Mouse (Mus musculus) lung, embryonic 16.5 days (tissue): ENCODE data around the gene Isoc2a. TPM values are rescaled to one million over a fixed set of nuclear protein-coding genes. Genes with fewer than 3 reads are reported as not detected.

Experiments used
- ATAC-seq: fragments of 200-750 bp; cut with Nextera tagmentation; 2 replicates; pipeline ENCODE4 v1.8.0; 2017; ENCODE audit warnings: low read depth, mild to moderate bottlenecking, moderate library complexity
- H3K27ac ChIP-seq: fragments of 300-500 bp; sonication (generic); 2 replicates; pipeline ENCODE4 v1.5.1; 2014; ENCODE audit warnings: mild to moderate bottlenecking, control low read depth, low read length
- H3K27me3 ChIP-seq: fragments of 300-500 bp; sonication (generic); 2 replicates; pipeline ENCODE4 v1.6.1; 2014; ENCODE audit warnings: low read depth, low read length, mixed read lengths; ENCODE audit not compliant: control insufficient read depth, insufficient read depth
- H3K36me3 ChIP-seq: fragments of 300-500 bp; sonication (generic); 2 replicates; pipeline ENCODE4 v1.6.1; 2014; ENCODE audit warnings: low read length; ENCODE audit not compliant: control insufficient read depth, insufficient read depth
- H3K4me1 ChIP-seq: fragments of 300-500 bp; sonication (generic); replicated peaks from 2 replicates; pipeline ENCODE4 v1.6.1; 2014; ENCODE audit warnings: low read length, mixed read lengths; ENCODE audit not compliant: control insufficient read depth, insufficient read depth
- H3K4me2 ChIP-seq: fragments of 300-500 bp; sonication (generic); 2 replicates; pipeline ENCODE4 v1.6.1; 2014; ENCODE audit warnings: low read depth, low read length, control low read depth
- H3K4me3 ChIP-seq: fragments of 300-500 bp; sonication (generic); 2 replicates; pipeline ENCODE4 v1.5.1; 2014; ENCODE audit warnings: mild to moderate bottlenecking, low read length, control low read depth
- H3K9ac ChIP-seq: fragments of 300-500 bp; sonication (generic); 2 replicates; pipeline ENCODE4 v1.6.1; 2014; ENCODE audit warnings: low read length, control low read depth
- H3K9me3 ChIP-seq: fragments of 300-500 bp; sonication (generic); 2 replicates; pipeline ENCODE4 v1.6.1; 2016; ENCODE audit warnings: low read length; ENCODE audit not compliant: control insufficient read depth
- WGBS: fragments of 180-500 bp; shearing (Covaris S2); extraction: QIAGEN DNeasy Blood & Tissue Kit; methylation state at CpG from one replicate; pipeline ENCODE4 v1.1.7; 2014; 5-methylcytosine and 5-hydroxymethylcytosine counted together
- polyA plus RNA-seq: library from polyadenylated mRNA; unstranded; fragments of >200 nt; fragmentation: Nextera tagmentation; extraction: Ambion mirVana; gene quantifications from 2 replicates; pipeline ENCODE4 v1.2.1, GENCODE M21; 2015

The Isoc2a gene
- polyA plus RNA-seq, 1 experiment from 2014 or later = 0.87 TPM

DNA sequence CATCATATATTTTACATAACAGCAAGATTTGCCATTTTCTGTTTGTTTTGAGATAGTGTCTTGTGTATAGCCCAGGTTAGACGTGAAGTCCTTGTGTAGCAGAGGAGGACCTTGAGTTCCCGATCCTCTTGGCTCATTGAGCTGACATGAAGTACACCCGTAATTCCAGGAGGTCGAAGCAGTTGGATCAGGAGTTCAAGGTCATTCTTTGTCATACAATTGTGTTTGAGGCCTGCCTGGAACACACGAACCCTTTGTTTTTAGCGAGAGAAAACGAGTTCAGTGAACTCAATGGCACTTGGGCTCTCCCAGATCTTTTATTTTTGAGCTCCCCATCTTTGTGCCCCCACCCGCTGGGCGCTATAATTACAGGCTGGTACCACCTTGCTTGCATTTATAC is 25.5 kb downstream of the Isoc2a start:
- no peak overlapping the region for H3K4me3 ChIP-seq
- peaks cover 7% of the 10 kb centered on the region; the same call in 1 of the 2 replicates for H3K27me3 ChIP-seq
- no peaks in the 10 kb centered on the region for H3K36me3 ChIP-seq
- no peak overlapping the region for H3K27ac ChIP-seq
- WGBS = 74% methylated on average over 9 of the region's 9 CpGs
- H3K4me2 ChIP-seq = no peak overlapping the region
- H3K9ac ChIP-seq = no peak overlapping the region
- H3K4me1 ChIP-seq = peaks cover 4% of the 10 kb centered on the region
- no peak for ATAC-seq
- H3K9me3 ChIP-seq = no peaks in the 10 kb centered on the region

DNA sequence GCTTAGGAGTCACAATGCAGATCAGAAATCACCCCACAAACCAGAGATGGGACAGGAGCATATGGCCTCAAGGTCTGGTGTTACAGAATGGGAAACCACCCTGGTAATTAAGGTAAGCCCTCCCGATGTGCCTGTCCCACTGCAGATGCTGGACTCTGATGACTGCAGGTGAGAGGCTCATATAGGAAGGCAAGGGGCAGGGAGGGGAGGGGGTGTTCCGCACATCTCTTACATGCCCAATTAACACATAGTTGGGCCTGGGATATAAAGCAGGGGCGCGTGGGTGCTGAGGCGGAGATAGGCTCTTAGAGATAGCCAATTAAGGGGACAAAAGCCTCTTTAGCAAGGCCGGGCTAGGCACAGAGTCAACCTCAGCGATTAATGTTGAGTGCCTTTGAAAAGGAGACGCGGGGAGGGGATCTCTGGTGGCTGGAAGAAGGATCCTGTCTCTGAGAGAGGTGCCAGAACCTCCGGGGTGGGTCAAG is 29.6 kb downstream of the Isoc2a start, which contains the start of gene Gm36210:
TSS of gene Gm36210 (minus strand) at position 51 of the 485 bp plus-strand sequence.
- no peak within 1 kb of the TSS for H3K4me3 ChIP-seq
- H3K4me2 ChIP-seq = no peak within 1 kb of the TSS
- no peak within 1 kb of the TSS for H3K27ac ChIP-seq
- no peaks in the 10 kb centered on the region; the same call in 1 of the 2 replicates for H3K4me1 ChIP-seq
- H3K27me3 ChIP-seq = no peaks in the 10 kb centered on the region
- H3K9ac ChIP-seq = no peak within 1 kb of the TSS
- H3K9me3 ChIP-seq = no peaks in the 10 kb centered on the region
- no peaks in the 10 kb centered on the region for H3K36me3 ChIP-seq
- 62% methylated on average over 10 of the region's 10 CpGs for WGBS
- ATAC-seq = no peak

DNA sequence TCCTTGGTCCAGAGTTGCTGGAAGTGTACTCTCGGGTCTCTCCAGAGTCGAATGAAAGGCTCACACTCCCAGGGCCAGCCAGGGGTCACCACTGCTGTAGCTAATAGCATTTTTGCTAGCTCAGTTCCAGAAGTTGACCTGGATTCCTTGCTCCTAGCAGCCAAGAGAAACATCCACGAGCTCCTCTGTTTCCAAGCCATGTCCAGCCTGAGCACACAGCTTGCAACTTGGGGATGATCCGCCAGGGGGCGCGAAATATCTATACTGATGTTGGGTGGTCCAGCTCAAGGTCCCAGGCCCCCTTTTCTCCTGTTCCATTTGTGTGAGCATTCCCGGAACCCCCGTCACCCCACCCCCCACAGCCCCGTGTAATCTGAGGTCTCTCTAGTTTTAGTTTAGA is 34.6 kb downstream of the Isoc2a start:
- WGBS = 20% methylated on average over 9 of the region's 9 CpGs
- H3K9me3 ChIP-seq = no peaks in the 10 kb centered on the region
- no peaks in the 10 kb centered on the region for H3K36me3 ChIP-seq
- no peak overlapping the region for H3K4me2 ChIP-seq
- ATAC-seq = no peak
- H3K27me3 ChIP-seq = no peaks in the 10 kb centered on the region
- no peak overlapping the region for H3K27ac ChIP-seq
- no peak overlapping the region for H3K9ac ChIP-seq
- peaks cover 9% of the 10 kb centered on the region for H3K4me1 ChIP-seq
- H3K4me3 ChIP-seq = no peak overlapping the region

DNA sequence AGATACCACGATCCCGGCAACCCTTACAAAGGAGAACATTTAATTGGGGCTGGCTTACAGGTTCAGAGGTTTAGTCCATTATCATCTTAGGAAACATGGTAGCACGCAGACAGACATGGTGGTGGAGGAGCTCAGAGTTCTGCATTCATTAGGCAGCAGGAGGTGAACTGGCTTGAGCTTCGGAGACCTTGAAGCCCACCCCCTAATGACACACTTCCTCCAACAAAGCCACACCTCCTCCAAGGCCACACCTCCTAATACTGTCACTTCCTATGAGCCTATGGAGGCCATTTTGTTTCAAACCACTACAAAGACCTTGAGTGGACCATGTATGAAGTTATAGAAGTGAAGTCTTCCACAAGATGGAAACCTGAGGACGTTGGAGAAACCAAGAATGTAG is 35.3 kb downstream of the Isoc2a start:
- no peaks in the 10 kb centered on the region for H3K27me3 ChIP-seq
- no peaks in the 10 kb centered on the region for H3K9me3 ChIP-seq
- H3K4me3 ChIP-seq = no peak overlapping the region
- H3K4me2 ChIP-seq = no peak overlapping the region
- H3K4me1 ChIP-seq = peaks cover 13% of the 10 kb centered on the region
- no peak for ATAC-seq
- 62% methylated on average over 5 of the region's 5 CpGs for WGBS
- H3K27ac ChIP-seq = no peak overlapping the region
- H3K9ac ChIP-seq = no peak overlapping the region
- H3K36me3 ChIP-seq = no peaks in the 10 kb centered on the region

DNA sequence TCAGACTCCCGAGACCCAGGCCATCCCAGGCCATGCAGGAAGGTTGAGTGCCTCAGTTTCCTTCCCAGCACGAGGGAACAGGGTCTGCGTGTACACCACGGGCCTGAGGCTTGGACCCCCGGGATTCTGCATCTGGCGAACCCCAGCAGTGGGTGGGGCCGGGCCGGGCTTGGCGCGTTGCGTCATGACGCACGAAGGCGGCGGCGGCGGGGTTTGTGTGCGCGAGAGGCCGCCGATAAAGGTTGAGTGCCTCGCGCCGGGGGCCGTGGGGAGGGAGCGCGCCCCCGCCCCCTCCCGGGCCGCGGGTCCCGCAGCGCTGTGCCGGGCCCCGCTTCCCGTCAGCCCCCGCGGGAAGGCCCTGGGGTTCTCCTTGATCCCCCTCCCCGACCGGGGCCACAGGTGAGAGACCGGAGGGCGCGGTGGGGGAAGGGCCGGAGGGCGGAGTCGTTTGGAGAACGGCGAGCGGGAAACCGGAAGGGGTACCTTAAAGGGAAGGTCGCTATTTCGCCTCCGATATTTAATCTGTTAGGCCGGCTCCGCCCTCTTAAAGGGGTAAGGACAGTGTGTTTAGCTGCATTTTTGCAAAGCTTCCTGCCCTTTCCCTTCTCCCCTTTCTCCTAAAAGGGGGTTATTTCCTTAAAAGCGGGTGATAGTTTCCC is 38.2 kb downstream of the Isoc2a start, which contains the start of gene Zfp628:
TSS of gene Zfp628 (plus strand) at position 211 of the 659 bp plus-strand sequence.
- H3K4me2 ChIP-seq = peak within 1 kb of the TSS; percentile 91
- under 1% methylated on average over 31 of the region's 56 CpGs for WGBS
- H3K27me3 ChIP-seq = no peaks in the 10 kb centered on the region
- peak within 1 kb of the TSS; percentile 96 for H3K9ac ChIP-seq
- H3K4me3 ChIP-seq = peak within 1 kb of the TSS; percentile 77
- no peaks in the 10 kb centered on the region for H3K9me3 ChIP-seq
- peaks cover 12% of the 10 kb centered on the region for H3K36me3 ChIP-seq
- ATAC-seq = peak; percentile 93
- H3K27ac ChIP-seq = peak within 1 kb of the TSS; percentile 97
- H3K4me1 ChIP-seq = peaks cover 13% of the 10 kb centered on the region

DNA sequence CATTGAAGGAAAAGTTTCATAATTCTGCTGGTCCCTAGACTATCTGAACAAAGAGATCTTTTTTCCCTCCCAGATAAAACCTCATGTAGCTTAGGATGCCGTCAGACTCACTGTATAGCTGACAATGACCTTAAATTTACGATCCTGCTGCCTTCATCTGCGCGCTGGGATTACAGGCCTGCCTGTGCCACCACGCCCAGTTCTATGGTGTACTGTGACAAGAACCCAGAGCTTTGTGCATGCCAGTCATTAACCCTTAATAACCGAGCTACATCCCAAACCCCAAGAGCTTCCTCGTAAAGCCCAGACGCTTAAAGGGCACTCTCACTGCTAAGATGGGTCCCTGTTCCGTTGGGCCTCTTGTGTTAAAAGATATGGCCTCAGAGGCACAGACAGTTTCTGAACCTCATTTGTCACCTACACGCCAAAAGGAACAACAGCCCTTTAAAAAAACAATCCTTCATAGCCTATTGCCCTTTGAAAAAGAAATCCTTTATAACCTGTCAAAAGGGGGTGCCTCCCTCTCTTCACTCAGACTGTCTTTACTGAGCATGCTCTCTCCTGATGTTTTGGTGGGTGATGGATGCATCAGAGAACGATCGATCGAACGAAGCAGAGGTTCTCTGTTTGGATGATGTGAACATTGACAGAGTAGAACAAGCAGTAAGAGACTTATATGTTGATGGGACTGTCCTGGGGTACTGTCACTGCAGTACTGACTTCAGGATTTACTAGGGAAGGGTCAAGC is 38.9 kb downstream of the Isoc2a start:
- Histone ChIP-seq H3K27ac (peak overlapping the region; percentile 97), H3K27me3 (no peaks in the 10 kb centered on the region), H3K4me1 (peaks cover 14% of the 10 kb centered on the region), H3K4me2 (peak overlapping the region; percentile 91), H3K9ac (peak overlapping the region; percentile 96), H3K4me3 (peak overlapping the region; percentile 77), H3K9me3 (no peaks in the 10 kb centered on the region), H3K36me3 (peaks cover 19% of the 10 kb centered on the region)
- WGBS = 13% methylated on average over 14 of the region's 14 CpGs
- peak; percentile 59 for ATAC-seq

DNA sequence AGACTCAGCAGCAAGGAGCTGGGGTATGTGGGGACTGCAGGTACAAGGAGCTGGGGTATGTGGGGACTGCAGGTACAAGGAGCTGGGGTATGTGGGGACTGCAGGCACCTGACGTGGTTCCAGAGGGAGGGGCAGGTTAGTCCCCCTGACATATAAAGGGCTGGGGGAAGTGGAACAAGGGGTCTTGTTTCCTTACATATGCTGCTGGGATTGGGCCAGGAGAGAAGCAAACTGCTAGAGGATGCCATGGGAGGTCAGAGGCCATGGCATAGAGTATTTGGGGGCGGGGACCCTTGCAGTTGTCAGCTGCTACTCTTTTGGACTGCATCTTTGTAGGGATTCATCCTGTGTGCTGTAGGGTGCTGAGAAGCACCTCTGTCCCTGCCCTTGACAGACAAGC is 40.5 kb downstream of the Isoc2a start:
- H3K9me3 ChIP-seq = no peaks in the 10 kb centered on the region
- H3K4me2 ChIP-seq = no peak overlapping the region
- ATAC-seq = no peak
- H3K27ac ChIP-seq = no peak overlapping the region
- WGBS = 97% methylated on average over 2 of the region's 2 CpGs
- H3K4me1 ChIP-seq = peaks cover 16% of the 10 kb centered on the region
- no peak overlapping the region for H3K9ac ChIP-seq
- H3K27me3 ChIP-seq = no peaks in the 10 kb centered on the region
- no peak overlapping the region for H3K4me3 ChIP-seq
- peaks cover 19% of the 10 kb centered on the region for H3K36me3 ChIP-seq

DNA sequence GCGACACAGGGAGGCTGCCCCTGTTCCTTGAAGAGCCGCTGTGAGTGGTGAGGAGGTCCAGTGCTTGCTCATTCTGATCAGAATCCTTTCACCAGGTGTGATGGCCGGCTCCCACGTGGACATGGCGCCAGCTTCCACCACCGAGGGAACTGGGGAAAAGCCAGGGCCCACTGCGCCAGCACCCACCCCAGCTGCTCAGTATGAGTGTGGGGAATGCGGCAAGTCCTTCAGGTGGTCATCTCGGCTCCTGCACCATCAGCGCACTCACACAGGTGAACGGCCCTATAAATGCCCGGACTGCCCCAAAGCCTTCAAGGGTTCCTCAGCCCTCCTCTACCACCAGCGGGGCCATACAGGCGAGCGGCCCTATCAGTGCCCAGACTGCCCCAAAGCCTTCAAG is 41.7 kb downstream of the Isoc2a start:
- no peak for ATAC-seq
- Histone ChIP-seq H3K4me2 (no peak overlapping the region), H3K27ac (no peak overlapping the region), H3K4me1 (peaks cover 28% of the 10 kb centered on the region), H3K9me3 (no peaks in the 10 kb centered on the region), H3K4me3 (no peak overlapping the region), H3K36me3 (peaks cover 19% of the 10 kb centered on the region), H3K27me3 (no peaks in the 10 kb centered on the region), H3K9ac (no peak overlapping the region)
- 91% methylated on average over 15 of the region's 15 CpGs for WGBS

DNA sequence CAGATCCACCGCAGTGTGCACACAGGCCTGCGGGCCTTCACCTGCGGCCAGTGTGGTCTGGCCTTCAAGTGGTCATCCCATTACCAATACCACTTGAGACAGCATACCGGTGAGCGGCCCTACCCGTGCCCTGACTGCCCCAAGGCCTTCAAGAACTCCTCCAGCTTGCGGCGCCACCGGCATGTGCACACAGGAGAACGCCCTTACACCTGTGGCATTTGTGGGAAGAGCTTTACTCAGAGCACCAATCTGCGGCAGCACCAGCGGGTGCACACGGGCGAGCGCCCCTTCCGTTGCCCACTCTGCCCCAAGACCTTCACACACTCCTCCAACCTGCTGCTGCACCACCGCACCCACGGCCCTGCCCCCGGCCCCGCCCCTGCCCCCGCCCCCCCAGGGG is 42.1 kb downstream of the Isoc2a start:
- Histone ChIP-seq H3K4me2 (no peak overlapping the region), H3K36me3 (peaks cover 19% of the 10 kb centered on the region), H3K9me3 (no peaks in the 10 kb centered on the region), H3K27me3 (no peaks in the 10 kb centered on the region), H3K27ac (no peak overlapping the region), H3K4me1 (peaks cover 32% of the 10 kb centered on the region), H3K9ac (no peak overlapping the region), H3K4me3 (no peak overlapping the region)
- WGBS = 91% methylated on average over 16 of the region's 21 CpGs
- no peak for ATAC-seq
